Mouse (Mus musculus) kidney, adult 2 months (tissue): ENCODE measurements around the gene Top2a.

Source experiments
- CTCF ChIP-seq: fragments of 200-500 bp; conservative IDR thresholded peaks from 2 replicates; pipeline ENCODE4 v1.5.1; 2011; ENCODE audit warnings: low read depth, mild to moderate bottlenecking, control low read depth, low read length, moderate library complexity, mixed read lengths; ENCODE audit not compliant: insufficient read depth, insufficient read length
- POLR2A ChIP-seq: fragments of 200-500 bp; IDR thresholded peaks from one replicate; pipeline ENCODE4 v1.6.1; 2011; ENCODE audit warnings: low read depth, low read length, control low read depth

- TF ChIP-seq CTCF (no peak), POLR2A (no peak)
Measured at GRCm38 (mm10) chr11:99065353-99065752, 41.4 kb upstream of the Top2a start.
